ENCODE assay signal across 25 mouse cellular contexts in the genomic region with DNA sequence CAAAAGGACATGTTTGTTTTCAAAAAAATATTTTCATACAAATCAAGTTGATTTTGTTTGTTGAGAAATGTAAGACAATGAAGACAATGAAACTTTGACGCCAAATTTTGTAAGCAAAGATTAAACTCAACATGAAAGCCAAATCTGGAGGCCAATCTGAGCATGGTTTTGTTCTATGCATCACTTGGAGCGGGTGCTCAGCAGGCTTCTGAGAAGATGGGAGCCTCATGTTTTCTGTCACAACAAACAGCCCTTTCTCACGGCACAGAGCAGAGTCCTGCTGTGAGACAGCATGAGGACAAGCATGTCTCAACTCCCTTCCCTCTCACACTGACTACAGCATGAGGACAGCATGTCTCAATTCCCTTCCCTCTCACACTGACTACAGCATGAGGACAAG.
"Had no signal": no experiment of that assay in that cellular context is flagged by ENCODE, and none has a peak within 500 bp of the region (broad histone marks: within the 10 kb centered on the region; RNA-seq: fewer than 3 reads in every experiment).

No protein-coding gene starts in this region.

- H3K4me2 ChIP-seq: heart, embryonic 12.5 days; hindbrain, embryonic 12.5 days; hindbrain, embryonic 14.5 days; intestine, embryonic 15.5 days; limb, embryonic 12.5 days; liver, embryonic 11.5 days; liver, embryonic 13.5 days; liver, embryonic 15.5 days had no signal

- H3K9ac ChIP-seq: heart, embryonic 12.5 days; hindbrain, embryonic 12.5 days; hindbrain, embryonic 14.5 days; intestine, embryonic 15.5 days; limb, embryonic 12.5 days; liver, embryonic 13.5 days; liver, embryonic 15.5 days had no signal

- H3K4me1 ChIP-seq: hindbrain, embryonic 10.5 days; hindbrain, embryonic 12.5 days; intestine, embryonic 15.5 days; limb, embryonic 10.5 days; limb, embryonic 12.5 days; liver, embryonic 13.5 days; liver, embryonic 15.5 days had no signal

- ATAC-seq: inflammation-experienced regulatory T-cells, adult 6 months; intestine, embryonic 15.5 days; intestine, postnatal 0 days had no signal

- H3K4me3 ChIP-seq: heart, embryonic 10.5 days; heart, embryonic 12.5 days; hindbrain, embryonic 10.5 days; hindbrain, embryonic 12.5 days; intestine, embryonic 15.5 days; left cerebral cortex, adult 2 months; limb, embryonic 10.5 days; limb, embryonic 12.5 days; liver, embryonic 13.5 days; liver, embryonic 15.5 days had no signal

- H3K27me3 ChIP-seq: heart, embryonic 12.5 days; hindbrain, embryonic 12.5 days; intestine, embryonic 15.5 days; limb, embryonic 12.5 days; liver, embryonic 13.5 days; liver, embryonic 15.5 days had no signal

- DNase-seq: gastrocnemius, postnatal 14 days; heart, adult 18-20 months; heart, postnatal 10 days; heart, postnatal 4 days; kidney, adult 18-20 months; kidney, adult 8-10 months; kidney, postnatal 10 days; kidney, postnatal 25 days; kidney, postnatal 4 days; layer of hippocampus, adult 9-11 months; liver; liver, embryonic 13.5 days had no signal

- H3K27ac ChIP-seq: heart, embryonic 10.5 days; hindbrain, embryonic 10.5 days; hindbrain, embryonic 12.5 days; hindbrain, embryonic 14.5 days; intestine, embryonic 15.5 days; limb, embryonic 10.5 days; limb, embryonic 12.5 days; liver, embryonic 13.5 days; liver, embryonic 15.5 days had no signal

- H3K9me3 ChIP-seq: heart, embryonic 10.5 days; heart, embryonic 12.5 days; hindbrain, embryonic 10.5 days; hindbrain, embryonic 12.5 days; intestine, embryonic 15.5 days; limb, embryonic 10.5 days; limb, embryonic 12.5 days; liver, embryonic 13.5 days; liver, embryonic 15.5 days had no signal
